Mouse (Mus musculus) liver, adult 2 months (tissue): ENCODE measurements at regions not wholly inside any gene's neighbourhood (a gene's known extent, or its start where the extent isn't known, plus 50 kb on each side); places are given as distances from the start of the nearest gene placed in this dataset.

Experiments
- CTCF ChIP-seq: fragments of 200-500 bp; IDR thresholded peaks from 2 replicates; pipeline ENCODE4 v1.5.1; 2011; ENCODE audit warnings: low read depth, low read length, control low read depth
- POLR2A ChIP-seq: fragments of 200-500 bp; IDR thresholded peaks from 2 replicates; pipeline ENCODE4 v1.6.1; 2011; ENCODE audit warnings: low read length, control low read depth; ENCODE audit not compliant: insufficient read depth; ENCODE audit errors: extremely low read depth

DNA sequence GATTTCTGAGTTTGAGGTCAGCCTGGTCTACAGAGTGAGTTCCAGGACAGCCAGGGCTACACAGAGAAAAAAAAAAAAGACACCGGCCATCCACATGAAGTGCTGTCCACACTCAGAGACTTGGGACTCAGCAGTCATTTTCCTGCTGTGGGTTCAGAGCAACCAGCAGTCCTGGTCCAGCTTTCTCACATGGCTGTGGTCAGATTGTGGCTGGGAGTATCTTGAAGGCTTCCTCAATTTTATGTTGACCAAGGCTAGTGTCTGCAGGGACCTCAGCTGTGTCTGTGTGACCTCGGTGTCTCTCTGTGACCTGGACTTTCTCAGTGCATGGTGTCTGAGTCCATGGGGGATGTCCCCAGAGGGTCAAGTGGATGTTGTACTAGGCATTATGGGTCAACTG, 90.7 kb upstream of the Runx3 start:
- TF ChIP-seq CTCF (no peak), POLR2A (no peak)
